Mouse (Mus musculus) spleen, adult 2 months (tissue): ENCODE data around the gene Slc22a5. TPM values are rescaled to one million over a fixed set of nuclear protein-coding genes. Genes with fewer than 3 reads are reported as not detected.

Experiments used
- DNase-seq, 2 experiments: peaks; one replicate each; pipeline versions ENCODE4 v3.0.0 to v3.0.0-alpha.2; 2012 to 2021; ENCODE audit warnings: low spot score in 2 of 2, low read depth in 1 of 2
- H3K27ac ChIP-seq: fragments of 200-500 bp; 2 replicates; pipeline ENCODE4 v1.5.1; 2012; ENCODE audit warnings: low read length, inconsistent platforms; ENCODE audit not compliant: insufficient read depth
- H3K27me3 ChIP-seq: fragments of 200-500 bp; 2 replicates; pipeline ENCODE4 v1.6.1; 2012; ENCODE audit warnings: mild to moderate bottlenecking, moderate library complexity, low read length, inconsistent platforms; ENCODE audit not compliant: control insufficient read depth, insufficient read depth
- H3K36me3 ChIP-seq: fragments of 200-500 bp; 2 replicates; pipeline ENCODE4 v1.6.1; 2012; ENCODE audit warnings: mild to moderate bottlenecking, low read length, inconsistent platforms; ENCODE audit not compliant: control insufficient read depth, insufficient read depth
- H3K4me1 ChIP-seq: fragments of 200-500 bp; 2 replicates; pipeline ENCODE4 v1.6.1; 2011; ENCODE audit warnings: inconsistent platforms; ENCODE audit not compliant: control insufficient read depth, insufficient read depth, insufficient read length
- H3K4me3 ChIP-seq: fragments of 200-500 bp; 2 replicates; pipeline ENCODE4 v1.5.1; 2011; ENCODE audit warnings: mild to moderate bottlenecking, inconsistent platforms; ENCODE audit not compliant: insufficient read depth, insufficient read length; ENCODE audit errors: extremely low read depth
- CTCF ChIP-seq: fragments of 200-500 bp; IDR thresholded peaks from 2 replicates; pipeline ENCODE4 v1.5.1; 2011; ENCODE audit warnings: mild to moderate bottlenecking, inconsistent platforms; ENCODE audit not compliant: insufficient read depth, insufficient read length, insufficient replicate concordance; ENCODE audit errors: extremely low read depth
- POLR2A ChIP-seq: fragments of 200-500 bp; IDR thresholded peaks from 2 replicates; pipeline ENCODE4 v1.6.1; 2011; ENCODE audit warnings: low read depth, low read length, inconsistent platforms
- WGBS: fragments of 180-500 bp; shearing (Covaris S2); methylation state at CpG from one replicate; pipeline ENCODE4 v1.1.7; 2018; 5-methylcytosine and 5-hydroxymethylcytosine counted together
- polyA plus RNA-seq: library from polyadenylated mRNA; depleted of rRNA; stranded (reverse); fragments of >200 nt; gene quantifications from 2 replicates; pipeline ENCODE4 v1.2.3, GENCODE M21; 2012

The Slc22a5 gene
- polyA plus RNA-seq, 1 experiment: 10.3 TPM

DNA sequence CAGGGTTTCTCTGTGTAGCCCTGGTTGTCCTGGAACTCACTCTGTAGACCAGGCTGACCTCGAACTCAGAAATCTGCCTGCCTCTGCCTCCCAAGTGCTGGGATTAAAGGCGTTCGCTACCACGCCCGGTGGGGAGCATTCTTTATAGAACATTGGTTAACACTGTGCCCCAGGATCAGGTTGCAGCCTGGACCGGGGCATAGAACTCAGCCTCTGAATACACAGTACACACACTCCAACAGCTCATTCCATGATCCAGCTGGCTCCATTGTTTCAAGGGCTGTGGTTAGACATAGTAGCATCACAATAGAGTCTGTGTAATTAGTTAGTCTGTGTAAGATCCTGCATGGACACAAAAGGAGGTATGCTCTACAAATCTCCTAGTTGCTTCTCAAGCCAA, 8.5 kb upstream of the Slc22a5 start:
- no peak overlapping the region for H3K27ac ChIP-seq
- H3K4me3 ChIP-seq: no peak overlapping the region
- H3K27me3 ChIP-seq: no peaks in the 10 kb centered on the region
- no peak for TF ChIP-seq POLR2A
- TF ChIP-seq CTCF: no peak
- DNase-seq: no peak
- H3K4me1 ChIP-seq: no peaks in the 10 kb centered on the region
- whole genome bisulfite sequencing: 93% methylated on average over 6 of the region's 6 CpGs
- H3K36me3 ChIP-seq: no peaks in the 10 kb centered on the region

DNA sequence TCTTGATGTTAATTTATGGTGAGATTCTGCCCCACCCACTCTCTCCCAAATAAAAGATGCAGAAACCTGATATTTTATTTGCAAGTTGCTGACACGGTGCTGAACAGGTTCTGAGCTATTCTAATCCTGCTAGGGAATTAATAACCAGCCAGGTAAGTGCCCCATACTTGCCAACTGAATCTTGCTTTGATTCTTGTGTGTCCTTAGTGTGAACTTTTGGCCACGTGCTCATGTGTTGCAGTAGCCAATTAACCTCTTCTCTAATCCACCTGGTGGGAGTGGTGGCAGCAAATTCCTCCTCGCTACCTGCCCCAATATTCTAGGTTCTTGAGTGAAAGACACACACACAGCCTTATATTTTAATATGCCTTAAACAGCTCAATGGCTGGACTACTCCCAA, 7.5 kb upstream of the Slc22a5 start:
- Histone ChIP-seq H3K4me1 (no peaks in the 10 kb centered on the region), H3K4me3 (no peak overlapping the region), H3K27ac (no peak overlapping the region), H3K27me3 (no peaks in the 10 kb centered on the region), H3K36me3 (no peaks in the 10 kb centered on the region)
- TF ChIP-seq POLR2A: no peak
- TF ChIP-seq CTCF: no peak
- DNase-seq: no peak
- WGBS: 80% methylated on average over 3 of the region's 3 CpGs

DNA sequence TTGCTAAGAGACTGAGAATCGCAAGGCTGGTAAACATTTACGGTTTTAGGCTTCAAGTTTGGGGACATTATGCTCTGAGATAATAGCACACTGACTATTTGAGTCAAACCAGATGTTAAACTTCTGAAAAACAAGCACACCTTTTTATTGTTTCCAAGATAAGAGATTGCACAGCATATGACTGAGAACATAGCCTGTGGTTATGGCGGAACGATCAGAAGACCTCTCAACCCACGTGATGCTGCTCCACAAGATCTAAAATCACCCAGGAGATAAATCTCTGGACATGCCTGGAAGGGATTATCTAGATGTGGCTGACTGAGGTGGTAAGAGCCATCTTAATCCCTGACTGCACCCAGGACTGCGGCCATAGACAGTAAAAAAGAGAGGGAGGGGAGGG, 5.5 kb upstream of the Slc22a5 start:
- DNase-seq: no peak
- no peak overlapping the region for H3K27ac ChIP-seq
- 87% methylated on average over 6 of the region's 6 CpGs for WGBS
- TF ChIP-seq CTCF: no peak
- no peak for TF ChIP-seq POLR2A
- H3K27me3 ChIP-seq: no peaks in the 10 kb centered on the region
- no peaks in the 10 kb centered on the region for H3K36me3 ChIP-seq
- no peak overlapping the region for H3K4me3 ChIP-seq
- peaks cover 4% of the 10 kb centered on the region; the same call in 1 of the 2 replicates for H3K4me1 ChIP-seq

DNA sequence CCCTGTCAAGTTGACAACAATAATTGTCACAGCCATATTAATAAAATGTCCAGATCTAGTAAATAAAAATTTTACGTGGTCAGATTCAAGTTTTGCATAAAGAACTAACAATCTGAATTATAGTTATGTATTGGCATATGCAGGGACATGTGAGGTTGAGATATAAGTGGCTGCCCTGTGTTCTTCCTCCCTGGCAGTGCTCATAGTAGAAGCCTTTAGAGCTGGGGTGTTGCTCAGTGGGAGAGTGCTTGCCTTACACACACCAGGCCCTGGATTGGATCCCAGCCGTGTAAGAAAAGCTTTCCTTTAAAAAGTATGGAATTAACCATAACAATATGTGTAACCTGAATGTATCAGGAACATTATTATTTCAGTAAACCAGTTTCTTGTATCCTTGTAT, 2.0 kb upstream of the Slc22a5 start:
- Histone ChIP-seq H3K27me3 (no peaks in the 10 kb centered on the region), H3K36me3 (no peaks in the 10 kb centered on the region), H3K27ac (peak overlapping the region; percentile 82), H3K4me1 (peaks cover 7% of the 10 kb centered on the region; the same call in 1 of the 2 replicates), H3K4me3 (no peak overlapping the region)
- 53% methylated on average over 2 of the region's 2 CpGs for WGBS
- TF ChIP-seq CTCF: no peak
- TF ChIP-seq POLR2A: no peak
- DNase-seq: no peak

DNA sequence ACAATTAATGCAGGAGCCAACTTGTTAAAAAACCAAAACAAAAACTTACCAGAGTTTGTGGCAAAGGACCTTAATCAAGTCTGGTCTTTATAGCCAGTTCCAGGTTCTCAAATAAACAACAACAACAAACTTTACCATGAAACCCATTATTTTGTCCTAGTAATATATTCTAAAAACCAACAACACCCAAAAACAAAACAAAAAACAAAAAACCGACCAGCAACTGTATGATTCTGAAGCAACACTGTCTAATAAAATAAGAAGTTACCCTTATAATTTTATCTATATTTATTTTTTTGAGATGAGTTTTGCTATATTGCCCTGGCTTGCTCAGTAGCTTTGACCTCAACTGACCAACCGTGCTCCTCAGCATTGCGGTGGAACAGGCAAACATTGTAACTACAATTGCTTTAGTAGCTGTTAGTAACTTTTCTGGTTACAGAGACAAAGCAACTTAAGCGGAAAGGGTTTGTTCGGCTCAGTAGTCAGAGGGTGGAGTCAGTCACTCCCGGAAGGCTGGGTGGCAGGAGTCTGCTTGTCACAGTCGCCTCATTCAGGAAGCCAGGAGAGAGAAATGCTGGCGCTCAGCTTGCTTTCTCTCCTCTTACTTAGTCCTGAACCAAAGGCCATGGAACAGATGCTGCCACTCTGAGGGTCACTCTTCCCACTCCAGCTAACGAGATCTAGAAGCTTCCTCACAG, 1.4 kb upstream of the Slc22a5 start:
- no peaks in the 10 kb centered on the region for H3K27me3 ChIP-seq
- peaks cover 7% of the 10 kb centered on the region; the same call in 1 of the 2 replicates for H3K4me1 ChIP-seq
- 8% methylated on average over 9 of the region's 9 CpGs for WGBS
- no peaks in the 10 kb centered on the region for H3K36me3 ChIP-seq
- DNase-seq: peak; percentile 48 to 53
- H3K27ac ChIP-seq: peak overlapping the region; percentile 82
- peak overlapping the region; percentile 9; the same call in 1 of the 2 replicates for H3K4me3 ChIP-seq
- peak; percentile 54; the same call in 1 of the 2 replicates for TF ChIP-seq POLR2A
- no peak for TF ChIP-seq CTCF

DNA sequence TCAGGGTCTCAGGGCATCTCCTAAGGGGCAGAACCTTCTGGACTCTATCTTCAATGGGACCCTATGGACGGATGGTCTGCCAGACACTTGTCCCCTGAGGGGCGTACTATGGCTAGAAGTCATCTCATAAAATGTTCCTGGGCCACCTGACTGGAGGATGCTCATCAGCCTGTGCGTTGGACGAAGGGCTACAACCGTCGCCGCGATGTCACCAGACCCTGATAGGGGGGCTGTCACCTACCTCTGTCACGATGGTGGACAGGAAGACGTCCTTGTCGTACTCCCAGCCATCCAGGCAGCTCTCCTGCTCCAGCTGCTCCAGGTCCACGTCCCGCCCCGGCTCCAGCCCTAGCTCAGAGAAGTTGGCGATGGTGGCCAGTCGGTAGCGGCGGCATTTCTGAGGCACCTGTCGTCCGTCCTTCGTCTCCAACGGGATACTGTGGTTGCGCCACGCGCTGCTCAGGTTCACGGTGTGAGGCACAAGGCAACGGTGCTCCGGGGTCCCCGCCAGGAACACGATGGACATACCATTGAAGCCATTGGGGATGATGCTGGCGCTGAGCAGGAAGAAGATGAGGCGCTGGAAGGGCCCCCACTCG, 455 bp downstream of the Slc22a5 start:
- TF ChIP-seq CTCF (no peak), POLR2A (no peak)
- peak overlapping the region; percentile 80 for H3K27ac ChIP-seq
- 2% methylated on average over 33 of the region's 33 CpGs for WGBS
- no peaks in the 10 kb centered on the region for H3K36me3 ChIP-seq
- peak in 1 of 2 experiments; percentile 31 for DNase-seq
- H3K4me1 ChIP-seq: peaks cover 7% of the 10 kb centered on the region; the same call in 1 of the 2 replicates
- H3K27me3 ChIP-seq: no peaks in the 10 kb centered on the region
- peak overlapping the region; percentile 80 for H3K4me3 ChIP-seq

DNA sequence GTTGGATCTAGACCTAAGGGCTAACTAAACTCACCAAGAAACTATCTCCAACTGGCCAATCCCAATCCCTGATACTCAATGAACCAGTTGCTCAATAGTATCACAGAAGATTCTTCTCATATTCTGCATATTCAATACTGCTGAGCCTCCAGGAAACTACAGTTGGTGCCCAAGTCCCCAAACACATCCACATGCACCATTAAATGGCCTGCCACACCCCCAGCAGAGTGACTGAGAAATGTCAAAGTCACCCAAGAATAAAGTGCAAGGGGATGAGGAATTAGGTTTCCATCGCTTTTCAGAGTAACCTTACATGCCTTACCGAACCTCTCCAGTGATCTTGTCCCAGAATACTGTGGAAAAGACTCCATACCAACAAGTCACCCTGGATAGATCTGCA, 1.2 kb downstream of the Slc22a5 start:
- Histone ChIP-seq H3K4me1 (peaks cover 7% of the 10 kb centered on the region; the same call in 1 of the 2 replicates), H3K4me3 (no peak overlapping the region), H3K27me3 (no peaks in the 10 kb centered on the region), H3K27ac (no peak overlapping the region), H3K36me3 (no peaks in the 10 kb centered on the region; the same call in 1 of the 2 replicates)
- no peak for DNase-seq
- TF ChIP-seq CTCF: no peak
- TF ChIP-seq POLR2A: no peak
- 90% methylated on average over 2 of the region's 2 CpGs for WGBS
